In the genomic region with DNA sequence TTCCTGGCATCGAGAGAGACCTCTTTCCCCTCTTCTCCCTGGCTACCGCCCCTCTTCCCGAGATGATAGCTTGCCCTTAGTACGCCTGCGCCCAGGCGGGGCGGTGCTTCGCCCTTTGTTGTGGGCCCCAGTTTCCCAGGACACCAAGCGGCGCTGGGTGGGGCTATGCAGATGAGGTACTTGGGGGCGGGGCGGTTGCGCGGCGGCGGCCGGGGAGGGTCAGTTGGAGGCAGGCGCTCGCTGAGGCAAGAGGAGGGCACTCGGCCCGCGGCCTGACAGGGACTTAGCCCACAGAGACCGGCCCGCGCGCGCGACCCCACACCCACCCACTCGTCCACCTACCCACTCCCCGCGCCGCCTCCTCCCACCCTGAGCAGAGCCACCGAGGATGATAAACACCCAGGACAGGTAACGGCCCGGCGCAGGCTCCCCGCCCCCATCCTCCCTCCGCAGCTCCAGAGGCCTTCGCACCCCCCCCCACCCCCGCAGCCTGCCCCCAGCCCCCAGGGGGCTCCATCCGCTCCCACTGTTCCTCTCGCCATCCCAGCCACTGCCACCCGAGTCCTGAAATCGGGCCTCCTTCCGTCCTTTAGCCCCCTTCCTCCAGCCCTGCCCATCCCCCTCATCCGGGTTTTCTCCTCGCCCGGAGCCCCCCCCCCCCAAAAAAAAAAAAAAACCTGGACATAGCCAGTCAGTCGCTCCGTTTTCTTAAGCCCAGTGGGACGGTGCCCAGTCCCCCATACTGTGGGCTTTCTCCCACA, we compare ENCODE assay signal across 8 mouse cellular contexts. TPM values are rescaled to one million over a fixed set of nuclear protein-coding genes. Genes with fewer than 3 reads are reported as not detected.
A peak's percentile ranks its signal among the peaks of the same experiment; 100 is the strongest.
DNase-seq lines count a peak whose midpoint lies in the region; ATAC-seq and TF ChIP-seq lines count a peak whose summit lies in the region.

No protein-coding gene starts in this region.

- peak overlapping the region; percentile 76 for H3K4me3 ChIP-seq in forebrain, embryonic 11.5 days (ENCODE audit: low read depth, low read length)
- H3K4me3 ChIP-seq in heart, postnatal 0 days (ENCODE audit: low read depth, low read length) = peak overlapping the region; percentile 83
- peak overlapping the region; percentile 71 for H3K4me3 ChIP-seq in liver, embryonic 16.5 days (ENCODE audit: low read depth, low read length)
- H3K4me3 ChIP-seq in neural tube, embryonic 13.5 days = peak overlapping the region; percentile 61
- peak overlapping the region; percentile 96 for H3K4me3 ChIP-seq in testis, adult 2 months (ENCODE audit: control insufficient read depth, low read depth, low read length)

- H3K27me3 ChIP-seq in forebrain, embryonic 11.5 days (ENCODE audit: control insufficient read depth, insufficient read depth, low read length) = no peaks in the 10 kb centered on the region
- H3K27me3 ChIP-seq in heart, postnatal 0 days (ENCODE audit: control insufficient read depth, insufficient read depth, low read length) = no peaks in the 10 kb centered on the region
- H3K27me3 ChIP-seq in liver, embryonic 16.5 days (ENCODE audit: control insufficient read depth, insufficient read depth, low read depth, low read length) = no peaks in the 10 kb centered on the region
- H3K27me3 ChIP-seq in neural tube, embryonic 13.5 days = no peaks in the 10 kb centered on the region
- no peaks in the 10 kb centered on the region for H3K27me3 ChIP-seq in testis, adult 2 months (ENCODE audit: control insufficient read depth, insufficient read depth, low read length)

- peak overlapping the region; percentile 75 for H3K9ac ChIP-seq in forebrain, embryonic 11.5 days (ENCODE audit: low read length)
- peak overlapping the region; percentile 83 for H3K9ac ChIP-seq in heart, postnatal 0 days (replicated peaks; ENCODE audit: low read depth, low read length)
- peak overlapping the region; percentile 73 for H3K9ac ChIP-seq in liver, embryonic 16.5 days (ENCODE audit: low read depth, low read length)
- peak overlapping the region; percentile 91 for H3K9ac ChIP-seq in neural tube, embryonic 13.5 days

- no peak for TF ChIP-seq EP300 in heart, postnatal 0 days (IDR thresholded peaks at IDR 0.05; ENCODE audit: low read depth)

- peak; percentile 98 for TF ChIP-seq POLR2A in testis, adult 2 months (IDR thresholded peaks at IDR 0.05; ENCODE audit: control insufficient read depth, low read depth, low read length)

- no peak; the same call in 1 of the 2 replicates for TF ChIP-seq CTCF in heart, postnatal 0 days (IDR thresholded peaks at IDR 0.05; ENCODE audit: low read depth)
- no peak for TF ChIP-seq CTCF in testis, adult 2 months (IDR thresholded peaks at IDR 0.05; ENCODE audit: control insufficient read depth, insufficient read depth, insufficient replicate concordance, low read depth, low read length)

- ATAC-seq in forebrain, embryonic 11.5 days (replicated peaks; ENCODE audit: low FRiP score) = peak; percentile 96
- peak; percentile 95 for ATAC-seq in heart, postnatal 0 days (ENCODE audit: insufficient read depth, low read depth)
- peak; percentile 98 for ATAC-seq in liver, embryonic 16.5 days (ENCODE audit: low read depth)
- ATAC-seq in neural tube, embryonic 13.5 days (ENCODE audit: low read depth) = peak; percentile 97

- H3K9me3 ChIP-seq in forebrain, embryonic 11.5 days (ENCODE audit: control insufficient read depth, low read length) = no peaks in the 10 kb centered on the region
- H3K9me3 ChIP-seq in heart, postnatal 0 days (replicated peaks; ENCODE audit: control insufficient read depth, low read length) = no peaks in the 10 kb centered on the region
- H3K9me3 ChIP-seq in liver, embryonic 16.5 days (replicated peaks; ENCODE audit: control insufficient read depth, low read length) = no peaks in the 10 kb centered on the region
- H3K9me3 ChIP-seq in neural tube, embryonic 13.5 days = no peaks in the 10 kb centered on the region

- under 1% methylated on average over 50 of the region's 51 CpGs for WGBS in forebrain, embryonic 11.5 days
- WGBS in heart, postnatal 0 days = 1% methylated on average over 30 of the region's 51 CpGs
- under 1% methylated on average over 50 of the region's 51 CpGs for WGBS in liver, embryonic 16.5 days (ENCODE audit: insufficient replicate concordance)
- WGBS in neural tube, embryonic 13.5 days = under 1% methylated on average over 35 of the region's 51 CpGs

- peak overlapping the region; percentile 87 for H3K4me2 ChIP-seq in forebrain, embryonic 11.5 days (ENCODE audit: low read depth, low read length, severe bottlenecking)
- H3K4me2 ChIP-seq in heart, postnatal 0 days (ENCODE audit: low read depth, low read length) = peak overlapping the region; percentile 87
- H3K4me2 ChIP-seq in liver, embryonic 16.5 days (ENCODE audit: low read depth, low read length) = peak overlapping the region; percentile 82
- H3K4me2 ChIP-seq in neural tube, embryonic 13.5 days = peak overlapping the region; percentile 96

- H3K27ac ChIP-seq in forebrain, embryonic 11.5 days (ENCODE audit: low read depth, low read length) = 0 out of 2 replicates have a peak overlapping the region, but pooled peaks have one; percentile 18
- peak overlapping the region; percentile 76 for H3K27ac ChIP-seq in heart, postnatal 0 days (ENCODE audit: low read depth)
- H3K27ac ChIP-seq in liver, embryonic 16.5 days (ENCODE audit: low read length) = peak overlapping the region; percentile 21
- H3K27ac ChIP-seq in neural tube, embryonic 13.5 days (replicated peaks) = peak overlapping the region; percentile 83
- peak overlapping the region; percentile 92 for H3K27ac ChIP-seq in testis, adult 2 months (ENCODE audit: control insufficient read depth, insufficient read depth, low read depth, low read length)

- peak; percentile 84 to 89 for DNase-seq in CD8-positive naive resting alpha-beta T cell, adult 2 months (ENCODE audit: low read depth in 2 of 2, low spot score in 2 of 2)
- peak; percentile 89 for DNase-seq in c-Kit-positive CD71-negative TER-119-negative erythroid progenitor cells, embryonic 14.5 days (ENCODE audit: low read depth)
- peak; percentile 99 for DNase-seq in forebrain, embryonic 11.5 days (ENCODE audit: low spot score)
- peak; percentile 97 for DNase-seq in heart, postnatal 0 days (ENCODE audit: low spot score)
- peak; percentile 99 for DNase-seq in kidney, postnatal 4 days

- peaks cover 13% of the 10 kb centered on the region; the same call in 1 of the 2 replicates for H3K4me1 ChIP-seq in forebrain, embryonic 11.5 days (replicated peaks; ENCODE audit: control insufficient read depth, insufficient read depth, low read length)
- H3K4me1 ChIP-seq in heart, postnatal 0 days (ENCODE audit: control insufficient read depth, insufficient read depth) = peaks cover 46% of the 10 kb centered on the region
- peaks cover 25% of the 10 kb centered on the region for H3K4me1 ChIP-seq in liver, embryonic 16.5 days (ENCODE audit: control insufficient read depth, low read depth, low read length)
- peaks cover 53% of the 10 kb centered on the region for H3K4me1 ChIP-seq in neural tube, embryonic 13.5 days (replicated peaks)
- H3K4me1 ChIP-seq in testis, adult 2 months (ENCODE audit: control insufficient read depth, insufficient read depth, low read length) = peaks cover 19% of the 10 kb centered on the region

- H3K36me3 ChIP-seq in forebrain, embryonic 11.5 days (ENCODE audit: control insufficient read depth, insufficient read depth, low read length) = no peaks in the 10 kb centered on the region
- no peaks in the 10 kb centered on the region for H3K36me3 ChIP-seq in heart, postnatal 0 days (replicated peaks; ENCODE audit: control insufficient read depth, insufficient read depth, low read length)
- no peaks in the 10 kb centered on the region for H3K36me3 ChIP-seq in liver, embryonic 16.5 days (ENCODE audit: control insufficient read depth, insufficient read depth)
- no peaks in the 10 kb centered on the region for H3K36me3 ChIP-seq in neural tube, embryonic 13.5 days
- H3K36me3 ChIP-seq in testis, adult 2 months (ENCODE audit: control insufficient read depth, insufficient read depth, low read length) = no peaks in the 10 kb centered on the region

RNA-seq across cellular contexts. Expression of a gene that starts 8.7 kb away (rescaled TPM):
- polyA plus RNA-seq in forebrain, embryonic 11.5 days (2014; fragmentation: Nextera tagmentation; extraction: Ambion mirVana) = 208 and 218 TPM in 2 replicates
- total RNA-seq in heart, postnatal 0 days (2014; rRNA removed; ENCODE audit: low replicate concordance) = 317 and 350 TPM in 2 replicates
- 293 TPM in 2 replicates for polyA plus RNA-seq in heart, postnatal 0 days (2015; fragmentation: Nextera tagmentation; extraction: Ambion mirVana)
- polyA plus RNA-seq in liver, embryonic 16.5 days (2015; fragmentation: Nextera tagmentation; extraction: Ambion mirVana) = 40.7 and 50.9 TPM in 2 replicates
- polyA plus RNA-seq in neural tube, embryonic 13.5 days (2015; fragmentation: Nextera tagmentation; extraction: Ambion mirVana) = 381 and 389 TPM in 2 replicates
- polyA plus RNA-seq in testis, adult 2 months (2012; rRNA removed) = 147 and 148 TPM in 2 replicates

RNA-seq across cellular contexts. Expression of a gene that starts 47.1 kb away (rescaled TPM):
- polyA plus RNA-seq in forebrain, embryonic 11.5 days (2014; fragmentation: Nextera tagmentation; extraction: Ambion mirVana) = 20.3 and 23.6 TPM in 2 replicates
- total RNA-seq in heart, postnatal 0 days (2014; rRNA removed; ENCODE audit: low replicate concordance) = 94.5 and 121 TPM in 2 replicates
- 108 and 117 TPM in 2 replicates for polyA plus RNA-seq in heart, postnatal 0 days (2015; fragmentation: Nextera tagmentation; extraction: Ambion mirVana)
- 11.9 and 14.6 TPM in 2 replicates for polyA plus RNA-seq in liver, embryonic 16.5 days (2015; fragmentation: Nextera tagmentation; extraction: Ambion mirVana)
- polyA plus RNA-seq in neural tube, embryonic 13.5 days (2015; fragmentation: Nextera tagmentation; extraction: Ambion mirVana) = 6.2 and 6.3 TPM in 2 replicates
- polyA plus RNA-seq in testis, adult 2 months (2012; rRNA removed) = 11.5 and 14.1 TPM in 2 replicates

Comparison
In these comparisons a context has a peak if more than half of its experiments do, and no peak if none do; other contexts are left out.
1. Peak in every context shown above with its lines: DNase-seq, ATAC-seq, H3K4me3 ChIP-seq and H3K27ac ChIP-seq.
2. H3K27ac ChIP-seq: peak in every context shown above with its lines; median percentile 92 in testis, adult 2 months; 83 in neural tube, embryonic 13.5 days; 76 in heart, postnatal 0 days; 21 in liver, embryonic 16.5 days; 18 in forebrain, embryonic 11.5 days.